ENCODE assay signal across 15 mouse cellular contexts in genomic region chr6:113990044-113990443, GRCm38 (mm10). TPM values are rescaled to one million over a fixed set of nuclear protein-coding genes. Genes with fewer than 3 reads are reported as not detected.
DNase-seq lines count a peak whose midpoint lies in the region; ATAC-seq and TF ChIP-seq lines count a peak whose summit lies in the region.
"Had no signal": no experiment of that assay in that cellular context is flagged by ENCODE, and none has a peak within 500 bp of the region (broad histone marks: within the 10 kb centered on the region; RNA-seq: fewer than 3 reads in every experiment).

No protein-coding gene starts in this region.

- H3K9me3 ChIP-seq in kidney, embryonic 16.5 days (ENCODE audit: low read length): no peaks in the 10 kb centered on the region
- no peaks in the 10 kb centered on the region for H3K9me3 ChIP-seq in midbrain, postnatal 0 days (ENCODE audit: low read length)
- H3K9me3 ChIP-seq in midbrain, embryonic 11.5 days (ENCODE audit: control insufficient read depth, low read length): no peaks in the 10 kb centered on the region
- H3K9me3 ChIP-seq: forebrain, embryonic 15.5 days; midbrain, embryonic 15.5 days had no signal

- peak; percentile 31; the same call in 1 of the 2 replicates for TF ChIP-seq CTCF in kidney, adult 2 months (conservative IDR thresholded peaks at IDR 0.05; ENCODE audit: insufficient read depth, insufficient read length, low read depth, low read length)
- TF ChIP-seq CTCF in midbrain, postnatal 0 days (IDR thresholded peaks at IDR 0.05): peak; percentile 36

- TF ChIP-seq POLR2A in kidney, adult 2 months (IDR thresholded peaks at IDR 0.05; ENCODE audit: low read depth, low read length): no peak

- no peak overlapping the region for H3K9ac ChIP-seq in kidney, embryonic 16.5 days (replicated peaks; ENCODE audit: low read length)
- no peak overlapping the region for H3K9ac ChIP-seq in midbrain, postnatal 0 days (replicated peaks; ENCODE audit: low read length, poor library complexity, severe bottlenecking)
- no peak overlapping the region for H3K9ac ChIP-seq in midbrain, embryonic 11.5 days (ENCODE audit: low read length)
- H3K9ac ChIP-seq: forebrain, embryonic 15.5 days; midbrain, embryonic 15.5 days had no signal

- H3K27me3 ChIP-seq in kidney, adult 2 months (replicated peaks; ENCODE audit: control insufficient read depth, insufficient read depth, low read length): no peaks in the 10 kb centered on the region
- no peaks in the 10 kb centered on the region for H3K27me3 ChIP-seq in kidney, embryonic 16.5 days (ENCODE audit: insufficient read depth, low read length)
- H3K27me3 ChIP-seq in midbrain, postnatal 0 days (ENCODE audit: insufficient read depth, low read length): peaks cover 6% of the 10 kb centered on the region; the same call in 1 of the 2 replicates
- H3K27me3 ChIP-seq in midbrain, embryonic 11.5 days (ENCODE audit: control insufficient read depth, insufficient read depth, low read length): no peaks in the 10 kb centered on the region
- H3K27me3 ChIP-seq: forebrain, embryonic 15.5 days; midbrain, embryonic 15.5 days had no signal

- H3K4me2 ChIP-seq in kidney, embryonic 16.5 days (replicated peaks; ENCODE audit: low read depth, low read length): no peak overlapping the region
- H3K4me2 ChIP-seq in midbrain, postnatal 0 days (ENCODE audit: low read depth, low read length, poor library complexity, severe bottlenecking): no peak overlapping the region
- no peak overlapping the region for H3K4me2 ChIP-seq in midbrain, embryonic 11.5 days
- H3K4me2 ChIP-seq: forebrain, embryonic 15.5 days; midbrain, embryonic 15.5 days had no signal

- H3K27ac ChIP-seq in kidney, adult 2 months (ENCODE audit: insufficient read depth, low read depth, low read length): no peak overlapping the region
- H3K27ac ChIP-seq in kidney, embryonic 16.5 days (ENCODE audit: low read length): no peak overlapping the region
- H3K27ac ChIP-seq in midbrain, postnatal 0 days (ENCODE audit: low read depth, low read length): no peak overlapping the region
- no peak overlapping the region for H3K27ac ChIP-seq in midbrain, embryonic 11.5 days (ENCODE audit: low read depth, low read length)
- H3K27ac ChIP-seq: forebrain, embryonic 15.5 days; midbrain, embryonic 15.5 days had no signal

- no peak for DNase-seq in kidney, adult 2 months
- no peak for DNase-seq in midbrain, postnatal 0 days (ENCODE audit: low spot score)
- DNase-seq in midbrain, embryonic 11.5 days (ENCODE audit: low spot score, missing footprints): no peak
- DNase-seq in ZHBTc4 (ENCODE audit: low read depth, low spot score): peak; percentile 45
- peak; percentile 55 for DNase-seq in testis, postnatal 10 days (ENCODE audit: low spot score)
- no peak for DNase-seq in frontal cortex, adult 2 months (ENCODE audit: extremely low spot score in 1 of 2, low spot score in 1 of 2)
- no peak for DNase-seq in cerebellum, adult 9-11 months
- DNase-seq: gastrocnemius, postnatal 10 days; kidney, postnatal 14 days; left cerebral cortex, postnatal 4 days; thymus, postnatal 14 days had no signal

- 36% methylated on average over 1 of the region's 1 CpGs for WGBS in kidney, adult 2 months
- 21% methylated on average over 1 of the region's 1 CpGs for WGBS in kidney, embryonic 16.5 days
- WGBS in midbrain, postnatal 0 days: 21% methylated on average over 1 of the region's 1 CpGs
- 14% methylated on average over 1 of the region's 1 CpGs for WGBS in midbrain, embryonic 11.5 days

- ATAC-seq in kidney, embryonic 16.5 days (ENCODE audit: low FRiP score, low TSS enrichment): no peak
- no peak for ATAC-seq in midbrain, postnatal 0 days (ENCODE audit: low FRiP score)
- ATAC-seq in midbrain, embryonic 11.5 days (ENCODE audit: low FRiP score): no peak
- ATAC-seq: CD4-positive, CD25-positive, alpha-beta regulatory T cell, adult 4 months; forebrain, embryonic 15.5 days; midbrain, embryonic 15.5 days had no signal

- H3K4me3 ChIP-seq in kidney, adult 2 months (ENCODE audit: insufficient read depth, low read depth, low read length): no peak overlapping the region
- no peak overlapping the region for H3K4me3 ChIP-seq in kidney, embryonic 16.5 days (ENCODE audit: low read length)
- no peak overlapping the region for H3K4me3 ChIP-seq in midbrain, postnatal 0 days (ENCODE audit: low read depth, low read length)
- no peak overlapping the region for H3K4me3 ChIP-seq in midbrain, embryonic 11.5 days (ENCODE audit: low read depth, low read length)
- H3K4me3 ChIP-seq: forebrain, embryonic 15.5 days; midbrain, embryonic 15.5 days had no signal

- no peaks in the 10 kb centered on the region for H3K36me3 ChIP-seq in kidney, adult 2 months (ENCODE audit: control insufficient read depth, insufficient read depth, low read length)
- no peaks in the 10 kb centered on the region for H3K36me3 ChIP-seq in kidney, embryonic 16.5 days (ENCODE audit: insufficient read depth, low read length)
- H3K36me3 ChIP-seq in midbrain, postnatal 0 days (ENCODE audit: insufficient read depth, low read length): no peaks in the 10 kb centered on the region
- no peaks in the 10 kb centered on the region for H3K36me3 ChIP-seq in midbrain, embryonic 11.5 days (ENCODE audit: control insufficient read depth, insufficient read depth, low read length)
- H3K36me3 ChIP-seq: forebrain, embryonic 15.5 days; midbrain, embryonic 15.5 days had no signal

- H3K4me1 ChIP-seq in kidney, adult 2 months (ENCODE audit: control insufficient read depth, insufficient read depth, low read length): no peaks in the 10 kb centered on the region
- H3K4me1 ChIP-seq in kidney, embryonic 16.5 days (ENCODE audit: insufficient read depth, low read length): no peaks in the 10 kb centered on the region
- H3K4me1 ChIP-seq in midbrain, postnatal 0 days (ENCODE audit: insufficient read depth, low read length): peaks cover 3% of the 10 kb centered on the region; the same call in 1 of the 2 replicates
- H3K4me1 ChIP-seq in midbrain, embryonic 11.5 days (ENCODE audit: control insufficient read depth, insufficient read depth, low read length): 0 out of 2 replicates have a peak, but pooled peaks cover 3% of the 10 kb centered on the region

RNA-seq across cellular contexts. Expression of gene Atp2b2, which starts 52.4 kb away (rescaled TPM):
- polyA plus RNA-seq in kidney, adult 2 months (2012; rRNA removed): 0.84 TPM in 2 replicates
- polyA plus RNA-seq in kidney, embryonic 16.5 days (2015; fragmentation: Nextera tagmentation; extraction: Ambion mirVana): 0.09 and 0.30 TPM in 2 replicates
- total RNA-seq in midbrain, postnatal 0 days (2014; rRNA removed): 84.7 and 96.3 TPM in 2 replicates
- polyA plus RNA-seq in midbrain, postnatal 0 days (2015; fragmentation: Nextera tagmentation; extraction: Ambion mirVana): 35.1 and 35.4 TPM in 2 replicates
- 1.7 TPM in 2 replicates for polyA plus RNA-seq in midbrain, embryonic 11.5 days (2014; fragmentation: Nextera tagmentation; extraction: Ambion mirVana)
- polyA plus RNA-seq in frontal cortex, adult 2 months (2012; rRNA removed): 169 and 196 TPM in 2 replicates

Comparison
In these comparisons a context has a peak if more than half of its experiments do, and no peak if none do; other contexts are left out.
1. RNA of gene Atp2b2, which starts 52.4 kb away (polyA plus RNA-seq): 169 to 196 TPM in frontal cortex, adult 2 months and 35.1 to 35.4 TPM in midbrain, postnatal 0 days; 1.7 TPM in midbrain, embryonic 11.5 days, 0.84 TPM in kidney, adult 2 months and 0.09 to 0.30 TPM in kidney, embryonic 16.5 days; every median in the first group is over 10 times any median in the second.
2. DNase-seq: peak in ZHBTc4 (single experiment) and testis, postnatal 10 days (single experiment); none in kidney, adult 2 months (single experiment), midbrain, postnatal 0 days (single experiment), midbrain, embryonic 11.5 days (single experiment), frontal cortex, adult 2 months (0 of 2) and cerebellum, adult 9-11 months (single experiment).